Mouse (Mus musculus) layer of hippocampus, adult 18-20 months (tissue): ENCODE data around the gene Hist1h4m. TPM values are rescaled to one million over a fixed set of nuclear protein-coding genes. Genes with fewer than 3 reads are reported as not detected.
A peak's percentile ranks its signal among the peaks of the same experiment; 100 is the strongest.
"Not testable (repeated sequence)": the region's sequence is repeated elsewhere in the genome, so short reads cannot be mapped to it uniquely, and the experiment has no call there.

ENCODE experiments used
- DNase-seq, 2 experiments: peaks; one replicate each; pipeline ENCODE4 v3.0.0; 2022; ENCODE audit warnings: low spot score in 2 of 2
- total RNA-seq, 2 experiments: library from RNA; stranded (reverse); gene quantifications; 2 replicates each; pipeline ENCODE4 v1.2.3; 2021

The Hist1h4m gene
- total RNA-seq, 2 experiments from 2014 or later: 262 to 266 TPM

- not testable (repeated sequence) for DNase-seq
Measured at GRCm38 (mm10) chr13:21810073-21810472, 1.5 kb upstream of the Hist1h4m start, which contains the start of the genes Hist1h2bq and Hist1h2ao. TSS of gene Hist1h2bq (minus strand) at chr13:21810197. TSS of gene Hist1h2ao (plus strand) at chr13:21810465.

DNA sequence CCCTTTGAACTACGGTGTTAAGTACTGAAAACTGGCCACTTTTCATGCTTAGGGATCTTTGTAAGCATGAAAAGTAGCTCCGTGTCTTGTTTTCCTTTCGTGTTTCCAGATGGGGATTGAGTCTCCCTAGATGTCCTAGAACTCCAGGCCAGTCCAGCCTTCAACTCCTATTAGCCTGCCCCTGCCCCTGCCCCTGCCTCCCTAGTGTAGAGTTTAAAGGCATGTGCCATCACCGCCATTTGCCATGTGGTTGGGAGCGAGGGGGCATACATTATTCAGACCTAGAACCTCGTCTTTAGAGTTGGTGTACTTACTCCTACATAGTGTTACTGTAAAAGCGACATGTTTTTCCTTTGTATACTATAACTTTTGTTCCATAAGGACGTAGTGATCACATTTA lies 472 bp upstream of the Hist1h4m start:
- DNase-seq: not testable (repeated sequence)

DNA sequence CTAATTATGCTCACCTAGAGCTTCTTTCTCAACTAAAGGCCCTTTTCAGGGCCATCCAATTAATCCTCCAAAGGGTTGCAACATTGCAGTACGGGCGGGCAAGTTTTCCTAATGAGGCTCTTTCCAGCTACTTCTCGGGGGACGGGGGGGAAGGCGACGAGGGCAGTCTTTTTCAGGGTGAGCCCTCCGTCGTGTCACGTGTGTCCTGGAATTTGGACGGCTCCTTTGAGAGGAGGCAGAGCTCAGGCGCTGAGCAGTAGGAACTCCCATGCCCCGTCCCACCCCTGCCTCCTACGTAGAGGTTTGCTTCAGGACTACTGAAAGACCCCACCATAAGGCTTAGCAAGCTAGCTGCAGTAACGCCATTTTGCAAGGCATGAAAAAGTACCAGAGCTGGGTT lies 546 bp downstream of the Hist1h4m start:
- not testable (repeated sequence) for DNase-seq

DNA sequence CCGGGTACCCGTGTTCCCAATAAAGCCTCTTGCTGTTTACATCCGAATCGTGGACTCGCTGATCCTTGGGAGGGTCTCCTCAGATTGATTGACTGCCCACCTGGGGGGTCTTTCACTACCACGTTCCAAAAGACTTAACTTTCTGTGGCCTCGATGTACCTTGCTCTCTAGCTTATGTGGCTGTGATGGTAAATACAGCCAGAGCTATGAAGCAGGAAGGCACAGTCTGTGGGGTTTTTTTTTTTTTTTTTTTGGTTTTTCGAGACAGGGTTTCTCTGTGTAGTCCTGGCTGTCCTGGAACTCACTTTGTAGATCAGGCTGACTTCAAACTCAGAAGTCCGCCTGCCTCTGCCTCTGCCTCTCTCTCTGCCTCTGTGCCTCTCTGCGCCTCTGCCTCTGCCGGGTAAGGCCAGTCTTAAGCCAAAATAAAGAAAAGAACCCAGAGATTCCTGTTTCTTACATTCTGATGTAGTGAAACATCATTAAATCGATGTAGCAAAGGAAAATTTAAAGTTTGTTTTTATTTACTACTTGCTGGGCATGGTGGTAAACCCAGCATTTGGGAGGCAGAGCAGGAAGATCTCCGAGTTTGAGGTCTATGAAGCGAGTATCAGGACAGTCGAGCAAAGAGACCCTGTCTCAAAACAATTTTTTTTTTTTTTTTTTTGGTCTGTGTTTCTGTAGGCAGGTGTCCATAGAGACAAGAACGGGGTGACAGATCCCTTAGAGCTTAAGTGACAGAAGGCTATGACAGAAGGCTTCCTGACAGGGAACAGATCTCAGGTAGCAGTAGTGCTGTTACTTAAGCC lies 8.7 kb downstream of the Hist1h4m start:
- DNase-seq: not testable (repeated sequence)

GRCm38 (mm10) chr13:21828511-21828910 lies 17.0 kb downstream of the Hist1h4m start:
- no peak for DNase-seq

DNA sequence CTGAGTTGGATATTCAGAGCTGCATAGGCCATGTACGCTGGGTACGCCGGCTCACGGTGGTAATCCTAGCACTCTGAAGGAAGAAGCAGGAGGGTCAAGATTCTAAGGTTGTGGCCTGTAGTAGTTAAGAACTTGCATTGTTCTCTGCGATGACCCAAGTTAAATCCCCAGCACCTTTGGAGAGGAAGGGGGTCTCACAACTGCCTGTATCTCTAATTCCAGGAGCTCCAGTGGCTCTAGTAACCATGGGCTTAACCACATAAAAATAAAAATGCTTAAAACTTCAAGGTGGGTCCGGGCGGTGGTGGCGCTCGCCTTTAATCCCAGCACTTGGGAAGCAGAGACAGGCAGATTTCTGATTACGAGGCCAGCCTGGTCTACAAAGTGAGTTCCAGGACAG lies 18.8 kb downstream of the Hist1h4m start:
- no peak for DNase-seq

DNA sequence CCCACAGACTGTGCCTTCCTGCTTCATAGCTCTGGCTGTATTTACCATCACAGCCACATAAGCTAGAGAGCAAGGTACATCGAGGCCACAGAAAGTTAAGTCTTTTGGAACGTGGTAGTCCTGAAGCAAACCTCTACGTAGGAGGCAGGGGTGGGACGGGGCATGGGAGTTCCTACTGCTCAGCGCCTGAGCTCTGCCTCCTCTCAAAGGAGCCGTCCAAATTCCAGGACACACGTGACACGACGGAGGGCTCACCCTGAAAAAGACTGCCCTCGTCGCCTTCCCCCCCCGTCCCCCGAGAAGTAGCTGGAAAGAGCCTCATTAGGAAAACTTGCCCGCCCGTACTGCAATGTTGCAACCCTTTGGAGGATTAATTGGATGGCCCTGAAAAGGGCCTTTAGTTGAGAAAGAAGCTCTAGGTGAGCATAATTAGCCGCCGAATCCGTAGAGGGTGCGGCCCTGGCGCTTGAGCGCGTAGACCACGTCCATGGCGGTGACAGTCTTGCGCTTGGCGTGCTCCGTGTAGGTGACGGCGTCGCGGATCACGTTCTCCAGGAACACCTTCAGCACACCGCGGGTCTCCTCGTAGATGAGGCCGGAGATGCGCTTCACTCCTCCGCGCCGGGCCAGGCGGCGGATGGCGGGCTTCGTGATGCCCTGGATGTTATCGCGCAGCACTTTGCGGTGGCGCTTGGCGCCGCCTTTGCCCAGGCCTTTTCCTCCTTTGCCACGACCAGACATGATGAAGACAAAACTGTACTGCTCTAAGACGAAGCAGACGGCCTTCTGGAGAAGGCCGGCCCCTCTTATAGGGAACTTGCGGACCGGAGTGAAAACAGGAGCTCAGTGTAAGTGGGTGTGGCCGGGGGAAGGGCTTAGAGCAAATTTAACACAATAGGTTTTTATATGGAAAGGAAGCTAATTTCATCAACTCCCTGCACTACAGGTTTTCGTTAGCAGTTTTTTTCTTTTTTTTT lies 20.2 kb downstream of the Hist1h4m start, which contains the start of gene Hist1h4n:
Gene Hist1h4n (minus strand): TSS at position 779 of the 977 bp plus-strand sequence.
- DNase-seq: peak; percentile 29 to 58

GRCm38 (mm10) chr13:21833461-21833860 lies 21.9 kb downstream of the Hist1h4m start, which contains the start of the genes Hist1h2ap and Hist1h2br:
TSS of gene Hist1h2ap (minus strand) at chr13:21833507.
TSS of gene Hist1h2br (plus strand) at chr13:21833743.
- not testable (repeated sequence) for DNase-seq

GRCm38 (mm10) chr13:21840508-21840907 lies 29.0 kb downstream of the Hist1h4m start:
- not testable (repeated sequence) for DNase-seq

- not testable (repeated sequence) for DNase-seq
Measured at GRCm38 (mm10) chr13:21846356-21846755, 34.8 kb downstream of the Hist1h4m start.

GRCm38 (mm10) chr13:21847883-21848282 lies 36.3 kb downstream of the Hist1h4m start:
- DNase-seq: peak; percentile 9 to 18

- not testable (repeated sequence) for DNase-seq
Measured at GRCm38 (mm10) chr13:21850696-21851095, 39.1 kb downstream of the Hist1h4m start.

DNA sequence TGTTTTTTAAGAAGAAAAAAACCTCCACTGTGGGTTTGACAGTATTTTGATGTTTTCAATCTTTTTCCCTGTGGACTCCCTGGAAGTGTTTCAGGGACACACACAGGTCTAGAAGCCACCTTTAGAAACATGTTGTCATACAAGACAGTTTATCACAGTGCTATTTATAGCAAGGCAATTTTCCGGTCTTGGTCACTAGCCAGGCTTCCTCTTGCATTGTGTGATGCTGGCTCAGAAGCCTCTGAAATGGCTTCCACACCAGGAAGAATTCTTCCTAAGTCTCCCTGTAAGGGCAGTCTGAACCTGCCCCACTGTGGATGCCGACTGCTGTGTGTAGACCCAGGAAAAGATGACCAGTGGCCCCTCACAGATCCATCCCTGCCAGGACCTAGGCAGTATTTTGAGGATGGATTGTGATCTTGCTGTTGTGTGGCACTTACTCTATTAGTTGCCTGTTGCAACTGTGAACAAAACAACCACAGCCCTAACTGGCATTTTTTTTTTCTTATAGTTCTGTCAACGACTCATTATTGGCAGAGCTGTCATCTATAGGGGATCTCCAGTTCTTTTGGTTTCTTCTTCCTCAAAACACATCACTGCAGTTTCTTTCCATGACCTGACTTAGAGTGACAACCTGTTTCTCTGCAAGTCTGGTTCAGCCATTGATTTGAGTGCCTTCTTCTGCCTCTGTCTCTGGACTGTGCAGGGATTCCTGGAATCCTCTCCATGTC lies 40.8 kb downstream of the Hist1h4m start:
- DNase-seq: no peak

GRCm38 (mm10) chr13:21855146-21855545 lies 43.6 kb downstream of the Hist1h4m start:
- peak; percentile 82 to 95 for DNase-seq

GRCm38 (mm10) chr13:21855698-21856162 lies 44.2 kb downstream of the Hist1h4m start:
- peak; percentile 60 to 89 for DNase-seq

DNA sequence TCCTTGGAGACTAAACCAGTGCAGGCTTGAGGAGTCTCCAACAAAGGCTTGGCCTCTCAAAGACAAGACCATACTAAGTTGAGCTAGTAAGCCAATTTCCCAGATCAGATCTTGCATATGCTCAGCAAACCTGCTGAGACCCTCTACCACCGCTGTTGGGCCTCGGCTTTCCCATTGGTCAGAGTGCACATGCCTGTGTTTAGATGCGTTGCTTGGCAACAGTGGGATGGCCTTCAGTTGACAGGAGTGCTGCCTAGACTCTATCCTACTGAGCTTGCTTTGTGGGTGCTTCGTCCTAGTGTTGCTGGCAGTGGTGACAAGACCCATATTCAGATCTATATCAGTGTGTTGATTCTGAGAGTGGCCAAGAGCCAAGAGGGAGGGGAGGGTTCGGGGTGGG lies 50.1 kb downstream of the Hist1h4m start:
- no peak for DNase-seq
